Mouse (Mus musculus): ENCODE results near the gene 4930544D05Rik. TPM values are rescaled to one million over a fixed set of nuclear protein-coding genes. Genes with fewer than 3 reads are reported as not detected.

4930544D05Rik gene
- polyA plus RNA-seq, 1 experiment from 2014 or later = not detected

GRCm38 (mm10) chr11:70654923-70655570 lies 39.4 kb downstream of the 4930544D05Rik start:
- no peak for TF ChIP-seq CTCF (IDR thresholded peaks at IDR 0.05)
- no peak for DNase-seq (ENCODE audit: low read depth, low spot score)
- no peaks in the 10 kb centered on the region for H3K27me3 ChIP-seq
- ChIA-PET POLR2A (interaction anchor here (1.8 to 6.4 kb wide), 2 partner anchors 8 to 13 kb away, joined by 3 to 52 read pairs; partner anchors contain the start of genes Rnf167, Slc25a11 and Spag7), CTCF (no interaction called here)
- in situ Hi-C loops (cut with MboI; ENCODE audit: low pct_unique_long_range_greater_than_20kb) = no loop called here
- ATAC-seq = peak; percentile 24

GRCm38 (mm10) chr11:70655571-70656455 lies 40.2 kb downstream of the 4930544D05Rik start:
- peak; percentile 18 for ATAC-seq
- DNase-seq (ENCODE audit: low read depth, low spot score) = no peak
- POLR2A ChIA-PET = interaction anchor here (0.6 to 6.4 kb wide), 3 partner anchors 9 to 734 kb away, joined by 3 to 52 read pairs (median 5); partner anchors contain the start of genes Eif5a, Rnf167, Slc25a11 and Spag7
- in situ Hi-C loops (cut with MboI; ENCODE audit: low pct_unique_long_range_greater_than_20kb) = no loop called here
- TF ChIP-seq CTCF (IDR thresholded peaks at IDR 0.05) = no peak
- no peaks in the 10 kb centered on the region for H3K27me3 ChIP-seq
- CTCF ChIA-PET = interaction anchor here (1.0 to 2.0 kb wide), 2 partner anchors 10 to 12 kb away, joined by 3 to 7 read pairs; no protein-coding TSS in a partner anchor

- ChIA-PET POLR2A (interaction anchor here (1.8 to 6.4 kb wide), 2 partner anchors 9 to 11 kb away, joined by 3 to 52 read pairs; partner anchors contain the start of genes Rnf167, Slc25a11 and Spag7), CTCF (interaction anchor here (1.0 to 2.0 kb wide), 2 partner anchors 9 to 12 kb away, joined by 3 to 7 read pairs; no protein-coding TSS in a partner anchor)
- in situ Hi-C loops (cut with MboI; ENCODE audit: low pct_unique_long_range_greater_than_20kb) = no loop called here
- no peak for TF ChIP-seq CTCF (IDR thresholded peaks at IDR 0.05)
- H3K27me3 ChIP-seq = no peaks in the 10 kb centered on the region
- DNase-seq (ENCODE audit: low read depth, low spot score) (no peak), ATAC-seq (no peak)
These were observed 40.8 kb downstream of the 4930544D05Rik start for GRCm38 (mm10) chr11:70656456-70656927.

GRCm38 (mm10) chr11:70656964-70657363 lies 41.3 kb downstream of the 4930544D05Rik start, which contains the start of gene Eno3:
Gene Eno3, plus strand, starts transcription at chr11:70657202.
- ATAC-seq = no peak
- no peak for TF ChIP-seq CTCF (IDR thresholded peaks at IDR 0.05)
- no peaks in the 10 kb centered on the region for H3K27me3 ChIP-seq
- ChIA-PET POLR2A (interaction anchor here (6.4 kb wide), 1 partner anchor 11 kb away, joined by 52 read pairs; the partner anchor contains the start of gene Spag7), CTCF (interaction anchor here (1.0 to 2.0 kb wide), 2 partner anchors 9 to 11 kb away, joined by 3 to 7 read pairs; no protein-coding TSS in a partner anchor)
- in situ Hi-C loops (cut with MboI; ENCODE audit: low pct_unique_long_range_greater_than_20kb) = no loop called here
- no peak for DNase-seq (ENCODE audit: low read depth, low spot score)

- no peaks in the 10 kb centered on the region for H3K27me3 ChIP-seq
- ATAC-seq (no peak), DNase-seq (ENCODE audit: low read depth, low spot score) (no peak)
- TF ChIP-seq CTCF (IDR thresholded peaks at IDR 0.05) = no peak
- in situ Hi-C loops (cut with MboI; ENCODE audit: low pct_unique_long_range_greater_than_20kb) = no loop called here
- POLR2A ChIA-PET = interaction anchor here (6.4 kb wide), 1 partner anchor 10 kb away, joined by 52 read pairs; the partner anchor contains the start of gene Spag7
- CTCF ChIA-PET = interaction anchor here (2.0 kb wide), 1 partner anchor 8 kb away, joined by 7 read pairs; no protein-coding TSS in a partner anchor
These were observed 41.9 kb downstream of the 4930544D05Rik start for GRCm38 (mm10) chr11:70657573-70657972.

- CTCF ChIA-PET = no interaction called here
- DNase-seq (ENCODE audit: low read depth, low spot score) (no peak), ATAC-seq (no peak)
- POLR2A ChIA-PET = interaction anchor here (6.4 kb wide), 1 partner anchor 10 kb away, joined by 52 read pairs; the partner anchor contains the start of gene Spag7
- H3K27me3 ChIP-seq = no peaks in the 10 kb centered on the region
- in situ Hi-C loops (cut with MboI; ENCODE audit: low pct_unique_long_range_greater_than_20kb) = no loop called here
- TF ChIP-seq CTCF (IDR thresholded peaks at IDR 0.05) = no peak
These were observed 42.3 kb downstream of the 4930544D05Rik start for GRCm38 (mm10) chr11:70657991-70658390.

GRCm38 (mm10) chr11:70658521-70658920 lies 42.9 kb downstream of the 4930544D05Rik start:
- no peak for DNase-seq (ENCODE audit: low read depth, low spot score)
- no peak for ATAC-seq
- in situ Hi-C loops (cut with MboI; ENCODE audit: low pct_unique_long_range_greater_than_20kb) = no loop called here
- H3K27me3 ChIP-seq = no peaks in the 10 kb centered on the region
- TF ChIP-seq CTCF (IDR thresholded peaks at IDR 0.05) = no peak
- ChIA-PET CTCF (no interaction called here), POLR2A (interaction anchor here (6.4 kb wide), 1 partner anchor 9 kb away, joined by 52 read pairs; the partner anchor contains the start of gene Spag7)

- H3K27me3 ChIP-seq = no peaks in the 10 kb centered on the region
- no peak for TF ChIP-seq CTCF (IDR thresholded peaks at IDR 0.05)
- CTCF ChIA-PET = interaction anchor here (1.5 kb wide), 1 partner anchor 9 kb away, joined by 4 read pairs; no protein-coding TSS in a partner anchor
- POLR2A ChIA-PET = interaction anchor here (6.4 kb wide), 1 partner anchor 9 kb away, joined by 52 read pairs; the partner anchor contains the start of gene Spag7
- ATAC-seq (no peak), DNase-seq (ENCODE audit: low read depth, low spot score) (no peak)
- in situ Hi-C loops (cut with MboI; ENCODE audit: low pct_unique_long_range_greater_than_20kb) = no loop called here
These were observed 43.3 kb downstream of the 4930544D05Rik start for GRCm38 (mm10) chr11:70658942-70659341.

- CTCF ChIA-PET = no interaction called here
- in situ Hi-C loops (cut with MboI; ENCODE audit: low pct_unique_long_range_greater_than_20kb) = no loop called here
- POLR2A ChIA-PET = no interaction called here
- TF ChIP-seq CTCF (IDR thresholded peaks at IDR 0.05) = no peak
- no peaks in the 10 kb centered on the region for H3K27me3 ChIP-seq
- ATAC-seq = no peak
- DNase-seq (ENCODE audit: low read depth, low spot score) = no peak
These were observed 44.9 kb downstream of the 4930544D05Rik start for GRCm38 (mm10) chr11:70660571-70660970.

GRCm38 (mm10) chr11:70663101-70663500 lies 47.5 kb downstream of the 4930544D05Rik start:
- ChIA-PET POLR2A (interaction anchor here (0.6 kb wide), 1 partner anchor 26 kb away, joined by 6 read pairs; no protein-coding TSS in a partner anchor), CTCF (interaction anchor here (1.0 kb wide), 1 partner anchor 14 kb away, joined by 3 read pairs; no protein-coding TSS in a partner anchor)
- no peaks in the 10 kb centered on the region for H3K27me3 ChIP-seq
- no peak for ATAC-seq
- no peak for TF ChIP-seq CTCF (IDR thresholded peaks at IDR 0.05)
- DNase-seq (ENCODE audit: low read depth, low spot score) = no peak
- in situ Hi-C loops (cut with MboI; ENCODE audit: low pct_unique_long_range_greater_than_20kb) = no loop called here
